Mouse (Mus musculus) intestine, embryonic 15.5 days (tissue): ENCODE results near the gene Hist1h1d. TPM values are rescaled to one million over a fixed set of nuclear protein-coding genes. Genes with fewer than 3 reads are reported as not detected.
A peak's percentile ranks its signal among the peaks of the same experiment; 100 is the strongest.

Source experiments
- ATAC-seq: fragments of 200-750 bp; cut with Nextera tagmentation; 2 replicates; pipeline ENCODE4 v1.8.0; 2017; ENCODE audit warnings: moderate TSS enrichment, moderate library complexity
- H3K27ac ChIP-seq: fragments of 300-500 bp; sonication (generic); 2 replicates; pipeline ENCODE4 v1.5.1; 2015; ENCODE audit warnings: mild to moderate bottlenecking, inconsistent platforms
- H3K27me3 ChIP-seq: fragments of 300-500 bp; sonication (generic); replicated peaks from 2 replicates; pipeline ENCODE4 v1.6.1; 2015; ENCODE audit warnings: inconsistent platforms
- H3K36me3 ChIP-seq: fragments of 300-500 bp; sonication (generic); 2 replicates; pipeline ENCODE4 v1.6.1; 2015; ENCODE audit warnings: inconsistent platforms
- H3K4me1 ChIP-seq: fragments of 300-500 bp; sonication (generic); replicated peaks from 2 replicates; pipeline ENCODE4 v1.6.1; 2015; ENCODE audit warnings: inconsistent platforms
- H3K4me2 ChIP-seq: fragments of 300-500 bp; sonication (generic); replicated peaks from 2 replicates; pipeline ENCODE4 v1.6.1; 2015; ENCODE audit warnings: mild to moderate bottlenecking, inconsistent platforms
- H3K4me3 ChIP-seq: fragments of 300-500 bp; sonication (generic); replicated peaks from 2 replicates; pipeline ENCODE4 v1.5.1; 2015; ENCODE audit warnings: inconsistent platforms
- H3K9ac ChIP-seq: fragments of 300-500 bp; sonication (generic); 2 replicates; pipeline ENCODE4 v1.6.1; 2015; ENCODE audit warnings: inconsistent platforms
- H3K9me3 ChIP-seq: fragments of 300-500 bp; sonication (generic); 2 replicates; pipeline ENCODE4 v1.6.1; 2016; ENCODE audit warnings: inconsistent platforms
- WGBS: fragments of 180-500 bp; shearing (Covaris S2); methylation state at CpG from one replicate; pipeline ENCODE4 v1.1.7; 2015; 5-methylcytosine and 5-hydroxymethylcytosine counted together
- polyA plus RNA-seq: library from polyadenylated mRNA; unstranded; fragments of >200 nt; fragmentation: Nextera tagmentation; extraction: Ambion mirVana; gene quantifications from 2 replicates; pipeline ENCODE4 v1.2.1, GENCODE M21; 2015

Hist1h1d gene
- polyA plus RNA-seq, 1 experiment from 2014 or later: 0.46 TPM

- H3K27me3 ChIP-seq: no peaks in the 10 kb centered on the region
- no peaks in the 10 kb centered on the region for H3K36me3 ChIP-seq
- H3K4me2 ChIP-seq: no peak overlapping the region
- peak overlapping the region; percentile 68 for H3K27ac ChIP-seq
- H3K9ac ChIP-seq: no peak overlapping the region
- no peak for ATAC-seq
- H3K4me3 ChIP-seq: no peak overlapping the region
- H3K4me1 ChIP-seq: 0 out of 2 replicates have a peak, but pooled peaks cover 4% of the 10 kb centered on the region
- no peaks in the 10 kb centered on the region for H3K9me3 ChIP-seq
- 84% methylated on average over 7 of the region's 7 CpGs for WGBS
Measured at GRCm38 (mm10) chr13:23592614-23593013, 39.6 kb downstream of the Hist1h1d start.

- Histone ChIP-seq H3K4me1 (0 out of 2 replicates have a peak, but pooled peaks cover 4% of the 10 kb centered on the region), H3K36me3 (no peaks in the 10 kb centered on the region), H3K4me3 (no peak overlapping the region), H3K9ac (no peak overlapping the region), H3K27ac (peak overlapping the region; percentile 68), H3K27me3 (no peaks in the 10 kb centered on the region), H3K9me3 (no peaks in the 10 kb centered on the region), H3K4me2 (no peak overlapping the region)
- ATAC-seq: peak; percentile 43
- 55% methylated on average over 5 of the region's 5 CpGs for WGBS
Measured at GRCm38 (mm10) chr13:23593051-23593770, 40.1 kb downstream of the Hist1h1d start.

DNA sequence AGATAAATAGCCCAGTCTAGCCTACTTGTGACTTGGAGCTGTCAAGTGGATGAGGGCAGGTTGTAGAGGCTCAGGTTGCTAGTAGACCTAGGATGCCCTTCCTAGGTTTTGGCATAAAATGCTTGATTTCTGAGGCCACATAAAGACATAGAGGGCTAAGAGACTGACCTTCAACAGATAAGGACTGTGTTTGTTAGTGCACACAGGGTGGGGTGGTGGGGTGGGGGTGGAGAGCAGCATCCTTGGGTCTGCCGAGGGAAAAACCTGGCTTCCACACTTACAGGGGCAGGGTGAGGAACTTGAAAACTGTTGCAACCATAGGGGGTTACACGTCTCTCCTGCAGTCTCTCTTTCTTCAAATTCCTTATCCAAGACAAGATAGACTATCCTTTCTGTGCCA lies 42.1 kb downstream of the Hist1h1d start:
- Histone ChIP-seq H3K36me3 (no peaks in the 10 kb centered on the region), H3K4me2 (no peak overlapping the region), H3K27me3 (no peaks in the 10 kb centered on the region), H3K27ac (no peak overlapping the region), H3K4me1 (0 out of 2 replicates have a peak, but pooled peaks cover 4% of the 10 kb centered on the region), H3K4me3 (no peak overlapping the region), H3K9me3 (no peaks in the 10 kb centered on the region), H3K9ac (no peak overlapping the region)
- no peak for ATAC-seq
- 71% methylated on average over 2 of the region's 2 CpGs for WGBS

GRCm38 (mm10) chr13:23595622-23596372 lies 42.7 kb downstream of the Hist1h1d start:
- H3K27me3 ChIP-seq: no peaks in the 10 kb centered on the region
- WGBS: 72% methylated on average over 7 of the region's 7 CpGs
- peak overlapping the region; percentile 66 for H3K27ac ChIP-seq
- H3K9me3 ChIP-seq: no peaks in the 10 kb centered on the region
- no peak overlapping the region for H3K4me3 ChIP-seq
- no peaks in the 10 kb centered on the region for H3K36me3 ChIP-seq
- H3K9ac ChIP-seq: no peak overlapping the region
- peak; percentile 92 for ATAC-seq
- no peak overlapping the region for H3K4me2 ChIP-seq
- H3K4me1 ChIP-seq: 0 out of 2 replicates have a peak, but pooled peaks cover 4% of the 10 kb centered on the region

DNA sequence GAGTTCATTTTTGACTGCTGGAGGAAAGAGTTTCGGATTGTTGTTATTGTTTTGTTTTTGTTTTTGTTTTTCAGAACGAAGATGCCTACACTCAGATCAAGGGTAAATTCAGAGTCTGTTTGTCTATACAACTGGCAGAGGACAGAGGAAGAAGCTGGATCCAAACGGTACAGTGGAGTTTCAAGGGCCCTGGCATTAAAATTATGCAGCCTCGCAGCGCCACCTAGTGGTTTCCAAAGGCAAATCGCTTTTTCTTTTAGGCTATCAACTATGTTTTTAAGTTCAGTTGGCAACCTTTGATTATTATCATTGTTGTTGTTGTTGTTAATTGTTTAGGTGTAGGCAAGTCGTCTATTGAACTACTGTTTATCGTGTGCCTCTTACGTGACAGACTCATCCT lies 44.9 kb downstream of the Hist1h1d start:
- H3K9me3 ChIP-seq: no peaks in the 10 kb centered on the region
- H3K27me3 ChIP-seq: no peaks in the 10 kb centered on the region
- 0 out of 2 replicates have a peak, but pooled peaks cover 4% of the 10 kb centered on the region for H3K4me1 ChIP-seq
- no peaks in the 10 kb centered on the region for H3K36me3 ChIP-seq
- no peak overlapping the region for H3K9ac ChIP-seq
- ATAC-seq: no peak
- H3K27ac ChIP-seq: no peak overlapping the region
- no peak overlapping the region for H3K4me2 ChIP-seq
- H3K4me3 ChIP-seq: no peak overlapping the region
- WGBS: 7% methylated on average over 9 of the region's 9 CpGs

DNA sequence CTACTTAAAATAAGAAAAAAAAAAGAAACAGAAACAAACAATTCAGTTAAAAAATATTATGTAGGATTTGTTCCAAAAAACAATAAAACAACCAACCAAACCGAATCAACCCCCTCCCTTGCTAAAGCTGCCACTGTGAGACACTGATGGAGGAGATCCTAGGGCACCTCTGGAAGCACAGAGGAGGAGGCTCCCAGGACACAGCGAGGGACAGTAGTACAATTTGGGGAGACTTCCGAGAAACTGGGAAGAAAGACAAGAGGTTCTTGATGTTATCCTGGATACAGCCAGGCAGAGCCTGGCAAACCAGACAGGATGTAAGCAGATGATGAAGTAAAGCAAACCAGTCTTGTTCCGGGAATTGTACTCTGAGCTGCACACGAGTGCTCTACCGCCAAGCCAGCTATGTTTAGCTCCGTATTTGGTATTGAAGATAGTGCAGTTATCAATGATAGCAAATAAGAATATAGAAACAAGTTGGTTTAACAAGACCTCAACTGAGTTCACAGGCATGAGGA lies 50.2 kb downstream of the Hist1h1d start:
- H3K27ac ChIP-seq: no peak overlapping the region
- no peaks in the 10 kb centered on the region for H3K4me1 ChIP-seq
- H3K4me2 ChIP-seq: no peak overlapping the region
- H3K4me3 ChIP-seq: no peak overlapping the region
- no peak for ATAC-seq
- WGBS: 66% methylated on average over 7 of the region's 7 CpGs
- H3K36me3 ChIP-seq: no peaks in the 10 kb centered on the region
- no peak overlapping the region for H3K9ac ChIP-seq
- no peaks in the 10 kb centered on the region for H3K27me3 ChIP-seq
- H3K9me3 ChIP-seq: no peaks in the 10 kb centered on the region

DNA sequence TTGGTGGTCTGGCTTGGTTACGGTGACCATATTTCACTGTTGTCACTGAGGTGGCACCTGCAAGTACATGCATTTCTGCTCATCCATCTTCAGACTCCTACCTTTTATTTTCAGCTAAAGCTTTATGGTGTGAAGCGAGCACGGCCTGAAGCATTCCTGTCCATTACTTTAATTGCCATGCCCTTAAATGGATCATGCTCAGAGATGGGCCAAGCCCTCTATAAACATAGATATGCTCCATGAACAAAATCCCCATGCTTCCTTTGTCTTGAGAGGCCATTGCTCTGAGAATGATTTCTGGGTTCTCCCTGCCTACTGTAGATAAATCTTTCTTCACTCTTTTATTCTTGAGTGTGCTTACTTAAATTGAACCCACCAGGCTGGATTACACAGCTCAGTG lies 51.4 kb downstream of the Hist1h1d start:
- no peaks in the 10 kb centered on the region for H3K9me3 ChIP-seq
- H3K9ac ChIP-seq: no peak overlapping the region
- no peak overlapping the region for H3K27ac ChIP-seq
- 82% methylated on average over 3 of the region's 3 CpGs for WGBS
- H3K27me3 ChIP-seq: no peaks in the 10 kb centered on the region
- no peaks in the 10 kb centered on the region for H3K4me1 ChIP-seq
- no peak overlapping the region for H3K4me2 ChIP-seq
- ATAC-seq: no peak
- no peak overlapping the region for H3K4me3 ChIP-seq
- H3K36me3 ChIP-seq: no peaks in the 10 kb centered on the region

GRCm38 (mm10) chr13:23605052-23605451 lies 52.0 kb downstream of the Hist1h1d start:
- H3K36me3 ChIP-seq: no peaks in the 10 kb centered on the region
- no peaks in the 10 kb centered on the region for H3K27me3 ChIP-seq
- no peak overlapping the region for H3K27ac ChIP-seq
- no peak for ATAC-seq
- WGBS: 89% methylated on average over 3 of the region's 3 CpGs
- H3K4me2 ChIP-seq: no peak overlapping the region
- no peaks in the 10 kb centered on the region for H3K9me3 ChIP-seq
- no peaks in the 10 kb centered on the region for H3K4me1 ChIP-seq
- H3K4me3 ChIP-seq: no peak overlapping the region
- no peak overlapping the region for H3K9ac ChIP-seq

- ATAC-seq: no peak
- Histone ChIP-seq H3K4me2 (no peak overlapping the region), H3K4me1 (no peaks in the 10 kb centered on the region), H3K36me3 (no peaks in the 10 kb centered on the region), H3K4me3 (no peak overlapping the region), H3K27me3 (no peaks in the 10 kb centered on the region), H3K27ac (no peak overlapping the region), H3K9ac (no peak overlapping the region), H3K9me3 (no peaks in the 10 kb centered on the region)
- 78% methylated on average over 4 of the region's 4 CpGs for WGBS
Measured at GRCm38 (mm10) chr13:23609209-23609608, 56.1 kb downstream of the Hist1h1d start.

- H3K27ac ChIP-seq: no peak overlapping the region
- ATAC-seq: no peak
- no peaks in the 10 kb centered on the region for H3K9me3 ChIP-seq
- H3K4me1 ChIP-seq: no peaks in the 10 kb centered on the region
- H3K9ac ChIP-seq: no peak overlapping the region
- no peaks in the 10 kb centered on the region for H3K36me3 ChIP-seq
- no peak overlapping the region for H3K4me3 ChIP-seq
- H3K27me3 ChIP-seq: no peaks in the 10 kb centered on the region
- H3K4me2 ChIP-seq: no peak overlapping the region
Measured at GRCm38 (mm10) chr13:23609844-23610243, 56.8 kb downstream of the Hist1h1d start.
